ENCODE assay signal across 10 mouse cellular contexts in genomic region chr16:11069271-11069670, GRCm38 (mm10). TPM values are rescaled to one million over a fixed set of nuclear protein-coding genes. Genes with fewer than 3 reads are reported as not detected.
A peak's percentile ranks its signal among the peaks of the same experiment; 100 is the strongest.
DNase-seq lines count a peak whose midpoint lies in the region; ATAC-seq and TF ChIP-seq lines count a peak whose summit lies in the region.
"Had no signal": no experiment of that assay in that cellular context is flagged by ENCODE, and none has a peak within 500 bp of the region (broad histone marks: within the 10 kb centered on the region; RNA-seq: fewer than 3 reads in every experiment).

No protein-coding gene starts in this region.

- H3K9ac ChIP-seq in heart, adult 2 months (ENCODE audit: low read depth, low read length), result no peak overlapping the region
- H3K9ac ChIP-seq in lung, embryonic 15.5 days, result no peak overlapping the region
- no peak overlapping the region for H3K9ac ChIP-seq in hindbrain, postnatal 0 days (replicated peaks; ENCODE audit: low read length)
- no peak overlapping the region for H3K9ac ChIP-seq in neural tube, embryonic 14.5 days (replicated peaks; ENCODE audit: low read depth, low read length)

- DNase-seq in heart, adult 2 months, result no peak
- DNase-seq in heart, postnatal 10 days, result no peak
- DNase-seq in lung, adult 18-20 months, result no peak
- no peak for DNase-seq in hindbrain, postnatal 0 days (ENCODE audit: low spot score)
- DNase-seq in spleen, postnatal 14 days (ENCODE audit: low spot score in 2 of 2), result no peak
- no peak for DNase-seq in left cerebral cortex, adult 2 months (ENCODE audit: extremely low spot score in 1 of 2, low spot score in 2 of 2)
- DNase-seq: left cerebral cortex, postnatal 4 days had no signal

- peak overlapping the region; percentile 71 for H3K27ac ChIP-seq in heart, adult 2 months
- peak overlapping the region; percentile 39 for H3K27ac ChIP-seq in lung, embryonic 15.5 days
- peak overlapping the region; percentile 4; the same call in 1 of the 2 replicates for H3K27ac ChIP-seq in hindbrain, postnatal 0 days
- no peak overlapping the region for H3K27ac ChIP-seq in neural tube, embryonic 14.5 days (ENCODE audit: low read depth, low read length)
- no peak overlapping the region for H3K27ac ChIP-seq in left cerebral cortex, adult 2 months

- TF ChIP-seq CTCF in heart, adult 2 months (IDR thresholded peaks at IDR 0.05), result no peak
- no peak for TF ChIP-seq CTCF in hindbrain, postnatal 0 days (IDR thresholded peaks at IDR 0.05; ENCODE audit: low read depth)
- TF ChIP-seq CTCF in left cerebral cortex, adult 2 months (IDR thresholded peaks at IDR 0.05), result no peak

- no peak for TF ChIP-seq EP300 in heart, adult 2 months (IDR thresholded peaks at IDR 0.05; ENCODE audit: insufficient read depth, low read depth, low read length)

- no peaks in the 10 kb centered on the region; the same call in 1 of the 2 replicates for H3K36me3 ChIP-seq in heart, adult 2 months (ENCODE audit: control insufficient read depth, insufficient read depth, low read length)
- H3K36me3 ChIP-seq in lung, embryonic 15.5 days, result peaks cover 24% of the 10 kb centered on the region
- peaks cover 15% of the 10 kb centered on the region; the same call in 1 of the 2 replicates for H3K36me3 ChIP-seq in hindbrain, postnatal 0 days (ENCODE audit: insufficient read depth, low read length)
- peaks cover 22% of the 10 kb centered on the region for H3K36me3 ChIP-seq in neural tube, embryonic 14.5 days (ENCODE audit: control insufficient read depth, insufficient read depth, low read length)

- intact Hi-C loops in heart, adult 2 months (cut with DNase I), result loop anchor here (2.0 kb wide), 1 partner anchor 24 kb away; no protein-coding TSS in a partner anchor
- intact Hi-C loops in heart, postnatal 10 days (cut with DNase I), result no loop called here
- intact Hi-C loops in left cerebral cortex, adult 2 months (cut with DNase I), result loop anchor here (5.0 kb wide), 1 partner anchor 38 kb away; no protein-coding TSS in a partner anchor

- ATAC-seq in lung, embryonic 15.5 days (ENCODE audit: borderline replicate concordance, extremely low read depth, low FRiP score, low TSS enrichment), result no peak
- no peak for ATAC-seq in hindbrain, postnatal 0 days
- no peak for ATAC-seq in neural tube, embryonic 14.5 days (ENCODE audit: low read depth)
- ATAC-seq: Patski had no signal

- no peaks in the 10 kb centered on the region for H3K27me3 ChIP-seq in heart, adult 2 months (ENCODE audit: control insufficient read depth, insufficient read depth, low read length)
- H3K27me3 ChIP-seq in lung, embryonic 15.5 days, result no peaks in the 10 kb centered on the region
- no peaks in the 10 kb centered on the region for H3K27me3 ChIP-seq in hindbrain, postnatal 0 days (ENCODE audit: insufficient read depth, low read length)
- no peaks in the 10 kb centered on the region for H3K27me3 ChIP-seq in neural tube, embryonic 14.5 days (ENCODE audit: control insufficient read depth, insufficient read depth, low read length)
- H3K27me3 ChIP-seq: Patski had no signal

- peaks cover 4% of the 10 kb centered on the region; the same call in 1 of the 2 replicates for H3K79me2 ChIP-seq in heart, adult 2 months (replicated peaks; ENCODE audit: control insufficient read depth, insufficient read depth, low read length)

- no peak overlapping the region for H3K4me3 ChIP-seq in heart, adult 2 months
- no peak overlapping the region for H3K4me3 ChIP-seq in lung, embryonic 15.5 days
- no peak overlapping the region for H3K4me3 ChIP-seq in hindbrain, postnatal 0 days (ENCODE audit: low read length)
- H3K4me3 ChIP-seq in neural tube, embryonic 14.5 days (ENCODE audit: low read depth, low read length), result no peak overlapping the region
- no peak overlapping the region for H3K4me3 ChIP-seq in left cerebral cortex, adult 2 months

- H3K9me3 ChIP-seq in lung, embryonic 15.5 days, result no peaks in the 10 kb centered on the region
- no peaks in the 10 kb centered on the region for H3K9me3 ChIP-seq in hindbrain, postnatal 0 days (ENCODE audit: low read length)
- no peaks in the 10 kb centered on the region for H3K9me3 ChIP-seq in neural tube, embryonic 14.5 days (ENCODE audit: control insufficient read depth, low read length)

- peaks cover 27% of the 10 kb centered on the region for H3K4me1 ChIP-seq in heart, adult 2 months (ENCODE audit: control insufficient read depth, insufficient read depth, low read length)
- peaks cover 46% of the 10 kb centered on the region for H3K4me1 ChIP-seq in lung, embryonic 15.5 days
- peaks cover 52% of the 10 kb centered on the region for H3K4me1 ChIP-seq in hindbrain, postnatal 0 days (ENCODE audit: insufficient read depth, low read length)
- H3K4me1 ChIP-seq in neural tube, embryonic 14.5 days (ENCODE audit: control insufficient read depth, insufficient read depth, low read length), result peaks cover 38% of the 10 kb centered on the region

- peak overlapping the region; percentile 22 for H3K4me2 ChIP-seq in lung, embryonic 15.5 days
- 0 out of 2 replicates have a peak overlapping the region, but pooled peaks have one; percentile 10 for H3K4me2 ChIP-seq in hindbrain, postnatal 0 days (ENCODE audit: low read depth, low read length)
- H3K4me2 ChIP-seq in neural tube, embryonic 14.5 days (ENCODE audit: low read depth, low read length), result peak overlapping the region; percentile 64; the same call in 1 of the 2 replicates

- WGBS in heart, adult 2 months, result 38% methylated on average over 6 of the region's 6 CpGs
- WGBS in lung, embryonic 15.5 days, result 58% methylated on average over 6 of the region's 6 CpGs
- 66% methylated on average over 6 of the region's 6 CpGs for WGBS in hindbrain, postnatal 0 days
- WGBS in neural tube, embryonic 14.5 days, result 85% methylated on average over 6 of the region's 6 CpGs

- TF ChIP-seq POLR2A in heart, adult 2 months (IDR thresholded peaks at IDR 0.05; ENCODE audit: insufficient read depth, low read depth, low read length), result no peak

RNA-seq across cellular contexts. Expression of gene Litaf, which starts 3.3 kb away (rescaled TPM):
- 10 to 100 TPM; 19.6 to 25.0 TPM for total RNA-seq in heart, adult 2 months (2021)
- polyA plus RNA-seq in heart, adult 2 months (2012; rRNA removed), result 38.1 and 47.3 TPM in 2 replicates
- 10 to 100 TPM; 39.9 to 42.8 TPM for total RNA-seq in heart, postnatal 10 days (2021)
- polyA plus RNA-seq in lung, embryonic 15.5 days (2015; fragmentation: Nextera tagmentation; extraction: Ambion mirVana), result 109 and 111 TPM in 2 replicates
- 23.9 and 31.6 TPM in 2 replicates for total RNA-seq in hindbrain, postnatal 0 days (2014; rRNA removed)
- polyA plus RNA-seq in hindbrain, postnatal 0 days (2015; fragmentation: Nextera tagmentation; extraction: Ambion mirVana), result 28.2 and 31.1 TPM in 2 replicates
- 20.4 and 26.7 TPM in 2 replicates for polyA plus RNA-seq in neural tube, embryonic 14.5 days (2014; fragmentation: Nextera tagmentation; extraction: Ambion mirVana)
- total RNA-seq in left cerebral cortex, adult 2 months (2021), result 10 to 100 TPM in 1 of 2 experiments, 1 to 10 TPM in 1; 9.1 to 14.1 TPM

RNA-seq across cellular contexts. Expression of gene Snn, which starts 8.5 kb away (rescaled TPM):
- 10 to 100 TPM; 22.6 to 32.3 TPM for total RNA-seq in heart, adult 2 months (2021)
- polyA plus RNA-seq in heart, adult 2 months (2012; rRNA removed), result 23.9 and 32.2 TPM in 2 replicates
- total RNA-seq in heart, postnatal 10 days (2021), result 10 to 100 TPM; 45.9 to 47.7 TPM
- polyA plus RNA-seq in lung, embryonic 15.5 days (2015; fragmentation: Nextera tagmentation; extraction: Ambion mirVana), result 47.2 and 47.6 TPM in 2 replicates
- 241 and 273 TPM in 2 replicates for total RNA-seq in hindbrain, postnatal 0 days (2014; rRNA removed)
- polyA plus RNA-seq in hindbrain, postnatal 0 days (2015; fragmentation: Nextera tagmentation; extraction: Ambion mirVana), result 116 and 123 TPM in 2 replicates
- polyA plus RNA-seq in neural tube, embryonic 14.5 days (2014; fragmentation: Nextera tagmentation; extraction: Ambion mirVana), result 133 and 142 TPM in 2 replicates
- total RNA-seq in left cerebral cortex, adult 2 months (2021), result 100 to 1,000 TPM; 174 to 177 TPM

Comparison
In these comparisons a context has a peak if more than half of its experiments do, and no peak if none do; other contexts are left out.
1. H3K27ac ChIP-seq: peak in heart, adult 2 months (single experiment), lung, embryonic 15.5 days (single experiment) and hindbrain, postnatal 0 days (single experiment); none in neural tube, embryonic 14.5 days (single experiment) and left cerebral cortex, adult 2 months (single experiment).
2. H3K4me2 ChIP-seq: peak in every context shown above with its lines; median percentile 64 in neural tube, embryonic 14.5 days; 22 in lung, embryonic 15.5 days; 10 in hindbrain, postnatal 0 days.